Mouse (Mus musculus) left cerebral cortex, adult 18-20 months (tissue): ENCODE data around the gene Ugt1a9. TPM values are rescaled to one million over a fixed set of nuclear protein-coding genes. Genes with fewer than 3 reads are reported as not detected.
"Not testable (repeated sequence)": the region's sequence is repeated elsewhere in the genome, so short reads cannot be mapped to it uniquely, and the experiment has no call there.

Experiments used
- DNase-seq, 2 experiments: peaks; one replicate each; pipeline ENCODE4 v3.0.0; 2021 to 2022; ENCODE audit warnings: low spot score in 2 of 2, mixed read lengths in 1 of 2
- total RNA-seq, 2 experiments: library from RNA; stranded (reverse); gene quantifications; 2 replicates each; pipeline ENCODE4 v1.2.3; 2021

Ugt1a9 gene
- total RNA-seq, 2 experiments from 2014 or later = not detected

DNA sequence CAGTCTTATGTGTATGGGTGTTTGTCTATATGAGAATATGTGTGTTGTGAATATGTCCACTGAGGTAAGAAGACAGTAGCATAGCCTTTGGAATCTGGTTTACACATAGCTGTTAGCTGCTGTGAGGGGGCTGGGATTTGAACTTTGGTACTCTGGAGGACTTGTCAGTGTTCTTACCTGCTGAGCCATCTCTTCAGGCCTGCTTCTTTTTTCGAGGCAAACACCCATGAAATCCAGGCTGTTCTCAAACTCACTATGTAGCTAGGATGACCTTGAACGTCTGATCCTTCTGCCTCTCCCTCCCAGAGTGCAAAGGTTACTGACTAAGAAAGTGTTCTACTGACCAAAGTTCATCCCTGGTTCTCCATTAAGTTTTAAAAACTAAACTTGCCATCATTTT lies 35.1 kb downstream of the Ugt1a9 start:
- no peak for DNase-seq

DNA sequence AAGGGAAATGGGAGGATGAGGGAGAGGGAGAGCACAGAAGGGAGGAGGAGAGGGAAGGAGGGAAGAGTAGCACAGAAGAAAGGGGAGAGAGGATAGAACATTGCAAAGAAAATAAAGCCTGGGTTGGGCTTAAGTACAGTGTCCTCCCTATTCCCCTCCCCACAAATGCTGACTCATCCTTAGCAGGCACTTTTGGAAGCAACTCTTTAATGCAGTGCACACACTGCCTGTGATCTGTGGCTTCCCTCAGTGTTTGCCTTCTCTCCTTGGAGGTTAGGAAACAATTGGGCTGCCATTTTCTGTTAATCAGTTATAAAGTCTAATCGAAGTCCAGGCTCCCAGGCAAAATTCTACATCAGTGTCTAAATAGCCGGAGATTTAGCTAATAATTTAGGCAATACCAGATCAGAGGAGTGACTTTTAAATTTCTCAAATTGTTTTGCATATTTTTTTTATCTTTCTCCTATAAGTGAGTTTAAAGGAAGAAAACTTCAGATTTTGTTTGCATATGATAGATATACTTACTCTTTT lies 38.5 kb downstream of the Ugt1a9 start:
- not testable (repeated sequence) for DNase-seq

DNA sequence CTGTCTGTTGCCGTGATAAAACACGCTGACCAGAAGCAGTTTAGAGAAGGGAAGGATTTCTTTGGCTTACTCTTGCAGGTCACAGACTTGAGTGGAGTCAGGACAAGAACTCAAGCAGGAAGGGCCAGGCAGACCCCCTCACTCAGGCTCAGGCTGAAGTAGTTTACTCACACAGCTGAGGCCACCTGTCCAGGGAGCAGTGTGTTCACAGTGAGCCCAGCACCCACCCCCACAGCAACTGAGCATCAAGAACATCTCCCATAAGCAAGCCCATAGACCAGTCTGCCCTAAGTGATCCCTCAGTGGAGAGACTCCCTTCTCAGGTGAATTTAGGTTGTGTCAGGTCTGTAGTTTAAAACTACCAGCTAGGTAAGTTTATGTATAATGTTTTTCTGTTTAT lies 39.0 kb downstream of the Ugt1a9 start:
- not testable (repeated sequence) for DNase-seq

DNA sequence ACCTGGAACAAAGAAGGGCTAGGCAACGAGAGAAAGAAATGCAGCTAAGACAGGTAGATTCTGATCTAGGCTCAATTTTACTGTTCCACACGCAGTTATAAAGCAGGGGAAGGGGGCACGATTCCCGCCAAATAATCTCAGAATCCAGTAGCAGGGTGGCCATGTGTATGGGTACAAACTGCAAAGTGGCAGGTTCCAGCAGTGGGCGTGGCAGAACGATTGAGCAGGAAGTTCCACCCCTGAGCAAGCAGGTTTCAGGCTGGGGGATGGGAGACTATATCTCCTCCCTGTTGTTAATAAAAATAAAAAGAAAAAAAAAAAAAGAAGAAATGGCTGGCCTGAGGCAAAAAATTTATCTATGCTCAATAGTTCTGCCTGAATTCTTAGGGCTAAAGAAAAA lies 42.2 kb downstream of the Ugt1a9 start:
- not testable (repeated sequence) for DNase-seq

DNA sequence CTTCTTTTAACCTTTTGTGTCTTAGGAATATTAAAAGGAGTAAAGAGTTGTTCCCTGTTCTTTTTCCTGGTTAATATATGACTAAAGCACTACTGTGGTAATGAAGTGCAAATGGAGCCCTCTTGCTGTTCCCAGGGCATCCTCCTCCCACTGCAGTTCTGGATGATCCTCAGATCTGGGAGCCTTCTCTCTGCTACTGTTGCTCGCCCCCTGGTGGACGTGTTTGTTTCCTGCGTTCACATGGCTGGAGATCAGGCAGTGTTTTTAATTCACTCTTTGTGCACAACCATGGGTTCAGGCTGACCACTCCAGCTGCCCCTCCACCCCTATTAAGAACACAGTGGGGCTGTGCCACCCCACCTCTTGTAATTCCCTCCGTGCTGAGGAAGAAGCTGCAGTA lies 50.0 kb downstream of the Ugt1a9 start:
- not testable (repeated sequence) for DNase-seq

DNA sequence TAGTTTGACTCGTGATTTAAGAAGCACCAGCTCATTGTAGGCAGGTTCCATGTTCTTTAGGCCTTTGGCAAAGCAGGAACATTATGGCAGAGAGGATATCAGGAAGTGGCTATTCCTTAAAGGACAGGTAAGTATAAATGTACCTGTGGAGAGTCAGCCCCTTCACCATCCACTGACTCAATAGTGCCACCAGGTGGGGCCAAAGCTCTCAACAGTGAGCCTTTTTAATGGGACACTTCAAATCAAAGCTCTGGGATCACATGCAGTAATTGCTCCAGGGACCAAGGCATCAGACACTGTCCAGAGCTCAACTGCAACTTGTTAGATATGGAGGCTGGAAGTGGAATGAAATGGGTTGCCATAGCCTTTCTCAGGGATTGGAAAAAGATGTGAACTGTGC lies 50.9 kb downstream of the Ugt1a9 start:
- DNase-seq = not testable (repeated sequence)

DNA sequence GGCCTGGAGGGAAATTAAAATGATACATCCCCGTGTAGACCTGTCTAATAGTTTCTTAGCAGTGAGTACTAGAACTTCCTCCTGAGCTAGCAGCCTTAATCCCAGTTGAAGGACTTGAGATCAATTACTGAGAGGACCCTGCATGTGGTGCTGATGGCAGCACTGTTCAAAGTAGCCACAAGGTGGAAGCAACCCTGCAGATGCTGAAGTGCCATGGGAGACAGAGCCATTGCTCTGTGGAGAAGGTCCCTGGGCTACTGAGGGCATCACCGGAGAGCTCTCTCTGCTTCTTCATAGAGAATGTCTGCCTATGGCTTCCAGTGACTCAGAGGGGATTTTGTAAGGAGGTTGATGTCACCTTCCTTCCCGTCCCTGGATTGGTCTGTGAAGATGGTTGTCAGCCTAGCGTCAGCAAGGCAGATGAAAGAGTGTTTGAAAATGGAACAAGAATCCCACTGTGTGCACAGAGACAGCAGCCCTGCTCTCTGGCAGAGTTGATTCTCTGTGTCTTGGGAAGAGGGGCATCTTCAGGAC lies 55.3 kb downstream of the Ugt1a9 start:
- DNase-seq = not testable (repeated sequence)

DNA sequence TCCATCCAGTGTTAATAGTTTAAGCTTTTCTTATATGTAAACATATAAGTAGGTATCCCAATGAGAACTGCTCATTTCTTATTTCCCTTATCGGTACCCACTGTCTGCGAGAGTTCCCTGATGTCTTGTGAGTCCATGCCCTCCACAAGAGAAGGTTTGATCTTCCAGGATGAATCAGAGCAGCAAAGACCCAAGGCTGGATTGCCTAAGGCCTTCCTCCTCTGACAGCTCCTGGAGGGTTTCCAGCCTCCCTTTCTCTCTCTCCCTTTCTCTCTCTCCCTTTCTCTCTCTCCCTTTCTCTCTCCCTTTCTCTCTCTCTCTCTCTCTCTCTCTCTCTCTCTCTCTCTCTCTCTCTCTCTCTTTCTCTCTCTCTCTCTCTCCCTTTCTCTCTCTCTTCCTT lies 58.5 kb downstream of the Ugt1a9 start:
- DNase-seq = not testable (repeated sequence)

DNA sequence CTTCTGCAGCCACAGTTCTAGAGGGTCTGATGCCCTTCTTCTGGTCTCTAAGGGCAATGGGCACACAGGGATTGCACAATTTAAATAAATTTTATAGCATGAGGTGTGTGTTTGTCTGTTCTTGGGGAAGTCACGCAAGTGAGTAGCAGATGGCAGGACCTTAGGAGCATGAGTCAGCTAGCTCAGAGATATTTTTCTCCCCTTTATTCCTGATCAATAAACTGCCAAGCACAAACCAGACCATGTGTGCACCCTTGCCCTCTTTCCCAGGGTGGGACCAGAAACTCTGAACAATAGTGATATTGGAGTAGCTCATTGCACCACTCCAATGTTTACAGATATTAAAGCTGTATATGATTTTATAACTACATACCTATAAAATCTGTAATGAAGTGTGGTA lies 59.6 kb downstream of the Ugt1a9 start:
- DNase-seq = not testable (repeated sequence)

DNA sequence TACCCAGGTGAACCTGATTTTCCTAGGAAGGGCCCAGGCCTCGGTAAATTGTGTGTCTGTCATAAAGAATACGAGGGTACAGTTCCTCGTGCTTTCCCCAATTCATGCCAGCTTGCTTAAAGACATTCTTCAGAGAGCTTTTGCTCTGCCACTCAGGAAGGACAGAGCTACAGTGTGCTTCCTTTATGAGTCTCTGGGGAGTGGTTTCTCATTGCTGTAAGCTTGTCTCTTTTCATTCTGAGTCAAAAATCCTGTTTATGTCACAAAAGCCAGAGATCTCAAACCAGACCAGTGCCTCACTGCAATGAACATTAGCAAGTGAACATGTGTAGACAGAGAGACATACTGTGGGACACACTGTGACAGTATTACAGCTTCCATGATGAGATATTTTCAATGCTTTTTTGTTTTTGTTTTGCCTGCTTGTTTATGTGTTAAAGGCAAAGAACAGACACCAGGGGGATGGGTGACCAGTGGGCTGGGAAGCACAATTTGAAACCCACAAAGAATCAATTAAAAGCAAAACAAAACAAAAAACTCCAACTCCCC lies 63.4 kb downstream of the Ugt1a9 start:
- no peak for DNase-seq

DNA sequence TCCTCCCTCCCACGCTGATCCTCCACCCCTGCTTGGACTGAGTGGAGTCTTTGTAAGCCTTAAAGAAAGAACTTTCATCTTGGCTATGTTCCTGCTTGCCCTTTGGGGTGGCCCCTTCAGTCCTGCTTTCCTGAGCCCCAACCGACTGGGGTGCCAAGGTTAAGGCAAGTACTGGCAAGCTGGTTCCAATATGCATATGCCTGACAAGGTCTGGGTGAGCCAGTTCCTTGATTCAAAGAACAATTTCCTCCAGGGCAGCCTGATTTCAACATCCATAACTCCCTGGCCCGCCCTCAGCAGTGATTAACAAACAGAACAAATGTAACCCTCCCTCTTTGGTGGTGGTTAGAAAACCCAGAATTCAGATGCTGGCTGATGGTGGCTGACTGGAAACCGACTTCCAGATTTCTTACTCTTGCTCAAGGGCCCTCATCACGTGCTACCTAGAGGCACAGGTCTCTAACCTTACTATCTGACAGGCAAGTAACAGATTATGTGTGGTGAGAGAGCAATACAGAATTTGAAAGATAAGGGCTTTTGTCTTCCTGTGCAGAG lies 63.9 kb downstream of the Ugt1a9 start, which contains the start of gene Ugt1a6a:
Ugt1a6a (plus strand) TSS at position 353 of the 555 bp plus-strand sequence.
- not testable (repeated sequence) for DNase-seq

DNA sequence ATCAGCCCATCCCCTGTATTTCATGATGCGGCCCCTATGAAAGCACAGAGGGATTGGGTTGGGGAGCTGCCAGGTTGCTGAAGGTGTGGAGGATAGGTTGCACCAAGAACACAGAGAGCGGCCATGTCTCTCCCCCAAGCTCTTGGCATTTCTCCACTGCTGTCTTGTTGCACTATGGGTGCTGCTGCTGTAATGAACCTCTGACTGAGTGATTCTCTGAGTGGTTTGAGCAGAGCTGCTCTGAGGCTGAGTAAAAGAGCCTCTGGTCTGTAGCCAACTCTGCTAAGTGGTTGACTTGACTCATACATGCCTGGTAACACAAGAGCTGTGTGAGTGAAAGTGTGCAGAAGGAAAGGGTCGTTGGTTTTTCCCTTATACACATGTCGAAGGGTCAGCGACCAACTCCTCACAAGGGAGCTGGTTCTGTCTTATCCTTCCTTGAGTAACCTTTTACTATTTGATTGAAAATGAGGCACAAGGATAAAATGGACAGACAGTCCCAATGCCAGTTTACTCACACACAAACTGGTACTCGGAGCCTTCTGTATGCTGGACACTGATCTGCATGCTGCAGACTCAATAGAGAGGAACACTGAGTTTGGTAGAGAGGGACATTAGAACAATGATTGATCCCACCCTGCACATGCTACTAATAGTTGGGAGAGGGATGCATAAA lies 64.8 kb downstream of the Ugt1a9 start:
- DNase-seq = not testable (repeated sequence)

DNA sequence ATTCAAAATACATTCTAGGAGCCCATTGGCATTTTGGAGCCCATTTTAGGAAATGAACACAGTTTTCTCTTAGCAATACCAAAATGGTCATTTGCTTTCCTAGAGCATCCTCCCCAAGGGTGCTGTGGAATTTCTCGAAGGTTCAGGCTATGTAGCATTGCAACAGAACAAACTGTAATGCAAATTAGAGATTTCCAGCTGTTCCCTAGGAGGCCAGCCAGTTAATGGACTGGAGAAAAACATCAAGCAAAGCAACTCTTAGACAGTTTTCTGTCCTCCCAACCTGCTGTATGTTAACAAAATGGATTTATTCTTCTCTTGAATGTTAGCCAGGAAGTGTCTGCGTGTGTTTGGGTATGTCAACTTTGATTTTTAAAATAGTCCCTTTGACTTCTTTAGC lies 66.0 kb downstream of the Ugt1a9 start:
- no peak for DNase-seq

DNA sequence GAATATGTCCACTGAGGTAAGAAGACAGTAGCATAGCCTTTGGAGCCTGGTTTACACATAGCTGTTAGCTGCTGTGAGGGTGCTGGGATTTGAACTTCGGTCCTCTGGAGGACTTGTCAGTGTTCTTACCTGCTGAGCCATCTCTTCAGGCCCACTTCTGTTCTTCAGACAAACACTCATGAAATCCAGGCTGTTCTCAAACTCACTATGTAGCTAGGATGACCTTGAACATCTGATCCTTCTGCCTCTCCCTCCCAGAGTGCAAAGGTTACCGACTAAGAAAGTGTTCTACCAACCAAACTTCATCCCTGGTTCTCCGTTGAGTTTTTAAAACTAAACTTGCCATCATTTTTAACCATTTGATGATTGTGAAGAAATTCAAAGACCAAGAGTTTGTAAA lies 66.7 kb downstream of the Ugt1a9 start:
- no peak for DNase-seq

DNA sequence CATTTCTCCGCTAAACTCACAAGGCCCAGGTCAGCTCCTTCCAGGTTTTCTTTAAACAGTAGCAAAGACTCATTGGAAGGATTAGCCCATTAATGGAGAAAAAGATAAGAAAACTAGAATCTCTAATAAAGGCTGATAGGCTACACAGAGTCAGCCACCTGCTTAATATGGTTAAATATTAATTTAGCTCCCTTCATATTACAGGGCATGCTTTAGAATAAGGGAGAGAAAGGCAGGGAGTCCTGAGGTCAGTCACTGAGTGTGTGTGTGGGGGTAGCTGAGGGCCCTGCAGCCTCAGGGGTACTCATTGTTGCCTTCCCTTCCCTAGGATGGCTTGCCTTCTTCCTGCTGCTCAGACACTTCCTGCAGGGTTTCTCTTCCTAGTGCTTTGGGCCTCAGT lies 67.5 kb downstream of the Ugt1a9 start:
- no peak for DNase-seq

DNA sequence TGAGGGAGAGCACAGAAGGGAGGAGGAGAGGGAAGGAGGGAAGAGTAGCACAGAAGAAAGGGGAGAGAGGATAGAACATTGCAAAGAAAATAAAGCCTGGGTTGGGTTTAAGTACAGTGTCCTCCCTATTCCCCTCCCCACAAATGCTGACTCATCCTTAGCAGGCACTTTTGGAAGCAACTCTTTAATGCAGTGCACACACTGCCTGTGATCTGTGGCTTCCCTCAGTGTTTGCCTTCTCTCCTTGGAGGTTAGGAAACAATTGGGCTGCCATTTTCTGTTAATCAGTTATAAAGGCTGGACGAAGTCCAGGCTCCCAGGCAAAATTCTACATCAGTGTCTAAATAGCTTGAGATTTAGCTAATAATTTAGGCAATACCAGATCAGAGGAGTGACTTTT lies 69.9 kb downstream of the Ugt1a9 start:
- DNase-seq = not testable (repeated sequence)

DNA sequence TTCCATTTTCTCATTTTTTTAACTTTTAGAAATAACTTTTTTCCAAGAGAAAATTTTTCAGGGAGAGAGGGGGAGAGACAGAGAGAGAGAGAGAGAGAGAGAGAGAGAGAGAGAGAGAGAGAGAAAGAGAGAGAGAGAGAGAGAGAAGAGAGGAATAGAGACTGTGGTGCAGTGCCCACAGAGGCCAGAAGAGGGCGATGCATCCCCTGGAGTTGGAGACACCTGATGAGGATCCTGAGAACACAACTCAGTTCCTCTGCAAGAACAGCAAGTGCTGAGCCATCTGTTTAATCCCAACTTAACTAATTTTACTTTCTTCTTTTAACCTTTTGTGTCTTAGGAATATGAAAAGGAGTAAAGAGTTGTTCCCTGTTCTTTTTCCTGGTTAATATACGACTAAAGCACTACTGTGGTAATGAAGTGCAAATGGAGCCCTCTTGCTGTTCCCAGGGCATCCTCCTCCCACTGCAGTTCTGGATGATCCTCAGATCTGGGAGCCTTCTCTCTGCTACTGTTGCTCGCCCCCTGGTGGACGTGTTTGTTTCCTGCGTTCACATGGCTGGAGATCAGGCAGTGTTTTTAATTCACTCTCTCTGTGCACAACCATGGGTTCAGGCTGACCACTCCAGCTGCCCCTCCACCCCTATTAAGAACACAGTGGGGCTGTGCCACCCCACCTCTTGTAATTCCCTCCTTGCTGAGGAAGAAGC lies 73.5 kb downstream of the Ugt1a9 start:
- DNase-seq = peak in 1 of 2 experiments; percentile 24

DNA sequence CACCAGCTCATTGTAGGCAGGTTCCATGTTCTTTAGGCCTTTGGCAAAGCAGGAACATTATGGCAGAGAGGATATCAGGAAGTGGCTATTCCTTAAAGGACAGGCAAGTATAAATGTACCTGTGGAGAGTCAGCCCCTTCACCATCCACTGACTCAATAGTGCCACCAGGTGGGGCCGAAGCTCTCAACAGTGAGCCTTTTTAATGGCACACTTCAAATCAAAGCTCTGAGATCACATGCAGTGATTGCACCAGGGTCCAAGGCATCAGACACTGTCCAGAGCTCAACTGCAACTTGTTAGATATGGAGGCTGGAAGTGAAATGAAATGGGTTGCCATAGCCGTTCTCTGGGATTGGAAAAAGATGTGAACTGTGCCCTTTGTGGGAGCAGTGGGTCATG lies 74.7 kb downstream of the Ugt1a9 start:
- not testable (repeated sequence) for DNase-seq

DNA sequence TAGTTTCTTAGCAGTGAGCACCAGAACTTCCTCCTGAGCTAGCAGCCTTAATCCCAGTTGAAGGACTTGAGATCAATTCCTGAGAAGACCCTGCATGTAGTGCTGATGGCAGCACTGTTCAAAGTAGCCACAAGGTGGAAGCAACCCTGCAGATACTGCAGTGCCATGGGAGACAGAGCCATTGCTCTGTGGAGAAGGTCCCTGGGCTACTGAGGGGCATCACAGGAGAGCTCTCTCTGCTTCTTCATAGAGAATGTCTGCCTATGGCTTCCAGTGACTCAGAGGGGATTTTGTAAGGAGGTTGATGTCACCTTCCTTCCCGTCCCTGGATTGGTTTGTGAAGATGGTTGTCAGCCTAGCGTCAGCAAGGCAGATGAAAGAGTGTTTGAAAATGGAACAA lies 79.5 kb downstream of the Ugt1a9 start:
- DNase-seq = not testable (repeated sequence)

DNA sequence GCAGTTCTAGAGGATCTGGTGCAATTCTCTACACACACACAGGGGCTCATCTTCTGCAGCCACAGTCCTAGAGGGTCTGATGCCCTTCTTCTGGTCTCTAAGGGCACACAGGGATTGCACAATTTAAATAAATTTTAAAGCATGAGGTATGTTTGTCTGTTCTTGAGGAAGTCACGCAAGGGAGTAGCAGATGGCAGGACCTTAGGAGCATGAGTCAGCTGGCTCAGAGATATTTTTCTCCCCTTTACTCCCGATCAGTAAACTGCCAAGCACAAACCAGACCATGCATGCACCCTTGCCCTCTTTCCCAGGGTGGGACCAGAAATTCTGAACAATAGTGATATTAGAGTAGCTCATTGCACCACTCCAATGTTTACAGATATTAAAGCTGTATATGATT lies 87.8 kb downstream of the Ugt1a9 start:
- DNase-seq = no peak

DNA sequence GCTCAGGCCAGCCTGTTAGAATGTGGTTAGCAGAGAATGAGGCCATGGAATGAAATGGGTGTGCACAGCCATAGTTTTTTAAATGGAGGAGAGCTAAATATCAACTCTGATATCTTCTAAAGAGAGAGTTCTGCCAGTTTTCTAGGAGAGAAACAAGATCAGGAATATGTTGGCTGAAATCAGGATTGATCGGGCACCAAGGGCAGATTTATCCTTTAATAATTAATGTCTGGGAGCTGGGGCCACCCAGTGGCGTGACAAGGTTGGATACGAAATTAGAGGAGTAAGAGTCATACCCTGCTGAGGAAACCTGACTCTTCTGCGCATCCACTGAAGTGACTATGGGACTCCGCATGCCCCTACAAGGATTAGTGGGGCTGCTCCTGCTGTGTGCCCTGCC lies 95.1 kb downstream of the Ugt1a9 start, which contains the start of gene Ugt1a5:
Ugt1a5 (plus strand) TSS at position 302 of the 400 bp plus-strand sequence.
- no peak for DNase-seq
